Mouse (Mus musculus) T-helper 17 cell (primary cell): ENCODE results near the gene 4930412O13Rik.

Experiments
- in situ Hi-C, 2 experiments: fragments of 300-600 bp; cut with MboI, MseI; formaldehyde crosslinking; loops; 1 replicate in 1 of 2; 2 replicates in 1 of 2; pipeline ENCODE4 v1.15.1; 2025; ENCODE audit warnings: high pct_unique_total_duplicates in 2 of 2

4930412O13Rik gene

GRCm38 (mm10) chr2:9879493-9879892, 1.6 kb upstream of the 4930412O13Rik start:
- in situ Hi-C loops, result no loop called here

DNA sequence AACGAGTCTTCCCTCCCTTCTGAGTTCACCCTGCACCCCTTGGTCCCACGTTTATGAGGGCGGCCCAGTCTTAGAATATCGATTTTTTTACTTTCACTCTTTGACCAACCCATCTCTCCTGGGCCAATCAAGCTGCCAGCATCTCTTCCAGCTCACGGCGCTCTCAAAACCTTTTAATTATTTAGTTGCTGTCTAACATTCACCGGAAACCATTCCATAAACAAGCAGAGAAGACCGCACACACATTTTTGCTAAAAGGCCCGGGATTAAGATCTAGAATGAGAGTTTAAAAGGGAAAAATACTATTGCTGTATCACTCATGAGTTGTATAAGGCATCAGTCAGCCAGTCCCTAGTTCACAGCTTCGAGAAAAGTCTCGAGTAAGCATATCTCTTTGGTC, 781 bp upstream of the 4930412O13Rik start:
- in situ Hi-C loops, result loop anchor here (5.0 kb wide), 2 partner anchors 1008 to 1013 kb away; no protein-coding TSS in a partner anchor

- in situ Hi-C loops, result loop anchor here (5.0 kb wide), 2 partner anchors 1009 to 1014 kb away; no protein-coding TSS in a partner anchor
Observed at GRCm38 (mm10) chr2:9881611-9882023, 565 bp downstream of the 4930412O13Rik start.

GRCm38 (mm10) chr2:9882371-9882925, 1.4 kb downstream of the 4930412O13Rik start:
- in situ Hi-C loops, result loop anchor here (5.0 kb wide), 2 partner anchors 1010 to 1015 kb away; no protein-coding TSS in a partner anchor

DNA sequence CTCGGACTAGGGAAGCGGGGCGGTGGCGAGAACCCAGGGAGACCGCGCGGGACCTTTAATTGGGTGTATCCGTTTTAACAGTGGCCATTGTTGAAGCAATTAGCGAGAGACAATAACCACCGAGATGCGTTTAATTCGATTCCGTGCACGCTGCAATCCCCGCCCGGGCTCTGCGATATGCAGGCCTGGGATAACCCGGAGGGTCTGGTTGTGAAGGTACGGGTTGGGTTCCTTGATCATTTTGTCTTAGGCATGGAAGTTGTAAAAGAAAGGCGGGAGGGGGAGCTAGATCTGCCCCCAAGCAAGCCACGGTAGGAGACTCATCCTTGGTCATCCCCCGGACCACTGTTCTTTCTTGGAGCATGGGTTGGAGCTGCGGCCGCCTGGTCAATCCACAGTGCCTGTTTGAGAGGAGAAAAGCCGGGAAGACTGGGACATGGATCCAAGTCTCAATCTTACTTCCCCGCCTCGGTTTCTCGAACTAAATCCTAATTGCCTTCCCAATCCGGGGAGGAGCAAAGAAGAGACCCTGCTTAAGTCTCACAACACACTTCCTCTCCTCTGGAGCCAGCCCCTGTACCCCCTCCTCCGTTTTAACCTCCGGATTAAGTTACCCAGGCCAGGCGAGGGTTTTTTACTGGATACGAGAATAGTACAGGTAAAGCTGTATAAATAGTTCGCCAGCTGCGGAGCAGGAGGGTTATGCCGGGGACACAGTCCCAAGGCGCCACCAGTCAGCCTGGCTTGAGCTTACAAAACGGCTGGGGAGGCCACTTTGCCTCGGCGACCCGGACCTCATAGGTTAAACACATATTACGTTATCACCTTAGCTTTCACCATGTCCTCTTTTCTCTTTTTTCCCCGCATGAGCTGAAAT, 2.1 kb downstream of the 4930412O13Rik start:
- in situ Hi-C loops, result loop anchor here (5.0 kb wide), 2 partner anchors 1011 to 1016 kb away; no protein-coding TSS in a partner anchor

GRCm38 (mm10) chr2:9883803-9884532, 2.9 kb downstream of the 4930412O13Rik start:
- in situ Hi-C loops, result loop anchor here (5.0 kb wide), 2 partner anchors 1012 to 1017 kb away; no protein-coding TSS in a partner anchor

DNA sequence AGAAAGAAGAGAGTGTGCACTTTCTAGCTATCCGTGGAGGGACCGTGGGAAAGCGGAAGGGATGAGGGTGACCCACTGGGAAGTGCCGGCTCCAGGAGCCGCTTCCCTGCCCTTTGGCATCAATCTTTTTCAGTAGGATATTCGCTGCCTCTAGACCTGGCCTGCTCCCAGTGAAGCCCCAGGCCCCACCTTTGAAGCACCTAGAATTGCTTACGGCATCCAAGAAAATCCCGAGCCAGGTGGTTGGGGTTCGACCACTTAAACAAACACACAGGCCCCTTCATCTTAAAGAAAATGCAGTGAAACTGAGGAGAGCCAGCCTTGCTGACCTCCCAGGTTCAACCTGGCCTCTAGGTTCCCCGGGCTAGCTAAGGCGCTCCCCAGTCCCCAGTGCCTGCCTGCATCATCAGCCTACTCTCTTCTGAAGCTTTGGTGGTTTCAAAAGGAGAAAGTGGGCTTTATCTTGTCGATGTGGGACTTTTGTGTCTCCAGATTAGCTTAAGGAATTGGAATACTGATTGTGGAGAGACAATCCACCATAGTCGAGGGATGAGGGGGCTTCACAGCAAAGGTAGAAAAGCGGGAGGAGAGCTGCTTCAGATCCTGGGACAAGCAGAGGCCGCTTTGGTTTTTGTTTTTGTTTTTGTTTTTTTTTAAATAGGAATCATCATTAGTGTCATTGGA, 3.6 kb downstream of the 4930412O13Rik start:
- in situ Hi-C loops, result loop anchor here (5.0 kb wide), 2 partner anchors 1012 to 1017 kb away; no protein-coding TSS in a partner anchor

- in situ Hi-C loops, result no loop called here
Observed at GRCm38 (mm10) chr2:9885217-9885770, 4.2 kb downstream of the 4930412O13Rik start.

DNA sequence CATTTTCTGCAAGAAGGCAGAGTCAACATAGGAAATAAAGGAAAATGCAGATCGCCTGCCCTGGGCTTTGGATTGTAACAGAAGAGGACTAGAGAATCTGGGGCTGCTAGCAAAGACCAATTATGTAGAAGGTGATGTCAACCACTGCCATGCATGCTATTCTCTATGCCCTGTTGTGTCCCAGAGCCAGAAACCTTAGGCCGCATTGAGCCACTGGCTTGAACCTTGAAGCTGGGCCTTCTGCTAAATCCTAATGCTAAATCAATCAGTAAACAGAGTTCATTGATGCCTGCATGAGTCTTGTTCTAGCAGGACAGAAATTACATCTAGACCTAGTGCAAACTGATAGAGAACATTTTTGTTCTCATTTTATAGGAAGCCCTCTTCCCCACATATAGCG, 5.0 kb downstream of the 4930412O13Rik start:
- in situ Hi-C loops, result no loop called here

- in situ Hi-C loops, result no loop called here
Observed at GRCm38 (mm10) chr2:9886921-9887610, 6.0 kb downstream of the 4930412O13Rik start.

DNA sequence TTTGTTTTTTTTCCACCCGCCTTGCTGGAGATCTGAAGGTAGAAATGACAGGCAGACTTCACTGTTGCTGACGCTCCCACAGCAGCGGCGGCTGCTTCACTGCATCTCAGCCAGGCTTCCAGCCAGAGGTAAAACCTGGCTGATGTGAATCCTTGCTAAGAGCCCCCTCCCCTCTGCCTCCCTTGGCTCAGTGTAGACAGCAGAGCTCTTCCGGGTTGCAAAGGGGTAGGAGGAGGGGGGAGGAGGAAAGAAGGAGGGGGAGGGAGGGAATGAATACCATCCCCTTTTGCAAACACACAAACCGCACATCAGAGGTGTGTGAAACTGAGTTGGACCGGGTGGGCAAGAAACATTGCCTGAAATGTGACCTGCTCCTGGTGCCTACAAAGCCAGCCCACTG, 6.6 kb downstream of the 4930412O13Rik start:
- in situ Hi-C loops, result no loop called here

GRCm38 (mm10) chr2:9888913-9889650, 8.0 kb downstream of the 4930412O13Rik start, which contains the start of gene 9230102O04Rik:
Gene 9230102O04Rik, minus strand, starts transcription at chr2:9889540.
- in situ Hi-C loops, result no loop called here

GRCm38 (mm10) chr2:9889651-9890183, 8.7 kb downstream of the 4930412O13Rik start, which contains the start of gene Gata3:
Gene Gata3, minus strand, starts transcription at chr2:9890034.
- in situ Hi-C loops, result no loop called here

- in situ Hi-C loops, result no loop called here
Observed at GRCm38 (mm10) chr2:9890251-9890650, 9.2 kb downstream of the 4930412O13Rik start.

GRCm38 (mm10) chr2:9890906-9891305, 9.9 kb downstream of the 4930412O13Rik start:
- in situ Hi-C loops, result no loop called here

- in situ Hi-C loops, result no loop called here
Observed at GRCm38 (mm10) chr2:9892541-9892940, 11.5 kb downstream of the 4930412O13Rik start.

- in situ Hi-C loops, result no loop called here
Observed at GRCm38 (mm10) chr2:9893272-9893953, 12.4 kb downstream of the 4930412O13Rik start.

GRCm38 (mm10) chr2:9894836-9895593, 14.0 kb downstream of the 4930412O13Rik start:
- in situ Hi-C loops, result no loop called here
